Mouse (Mus musculus) ES-E14 (cell line): ENCODE results near the gene Ugt8a.

Experiments
- CHD2 ChIP-seq: IDR thresholded peaks from 2 replicates; pipeline ENCODE4 v1.6.1; 2014; ENCODE audit warnings: mild to moderate bottlenecking, low read depth, low read length, inconsistent platforms
- HCFC1 ChIP-seq: IDR thresholded peaks from 2 replicates; pipeline ENCODE4 v1.6.1; 2012; ENCODE audit warnings: low read length, inconsistent platforms, borderline replicate concordance; ENCODE audit not compliant: insufficient read depth
- MAFK ChIP-seq: IDR thresholded peaks from 2 replicates; pipeline ENCODE4 v1.6.1; 2014; ENCODE audit warnings: mild to moderate bottlenecking, low read depth, low read length, inconsistent platforms; ENCODE audit not compliant: insufficient read depth
- ZC3H11A ChIP-seq: IDR thresholded peaks from 2 replicates; pipeline ENCODE4 v1.6.1; 2012; ENCODE audit warnings: low read depth, mild to moderate bottlenecking, inconsistent platforms, low read length, borderline replicate concordance

GRCm38 (mm10) chr3:125979475-125979874, 41.1 kb upstream of the Ugt8a start:
- no peak for TF ChIP-seq MAFK
- no peak for TF ChIP-seq CHD2
- TF ChIP-seq ZC3H11A, result no peak
- TF ChIP-seq HCFC1, result no peak
